Mouse (Mus musculus): Measurements from ENCODE around the gene Rps11.

DNA sequence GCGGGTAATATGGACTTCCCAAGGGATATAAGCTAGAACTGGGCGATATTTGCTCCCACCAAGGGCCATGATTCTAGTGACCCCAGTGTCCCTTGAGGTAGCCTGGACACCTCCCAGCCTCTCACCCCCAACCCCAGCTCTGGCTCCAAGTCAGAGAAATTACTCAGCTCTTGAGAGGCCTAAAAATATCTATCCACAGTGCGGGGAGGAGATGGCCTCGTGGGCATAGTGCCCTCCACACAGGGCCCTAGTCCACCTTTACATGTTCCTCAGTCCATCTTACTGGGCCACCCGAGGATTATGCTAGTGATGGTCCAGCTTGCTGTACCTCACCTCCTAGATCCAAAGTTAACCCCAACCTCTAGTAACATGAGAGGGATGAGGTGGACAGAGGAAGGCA lies 40.6 kb upstream of the Rps11 start:
- TF ChIP-seq POLR2A (IDR thresholded peaks at IDR 0.05; ENCODE audit: borderline replicate concordance, extremely low read depth, low read depth, low read length) (no peak), CTCF (IDR thresholded peaks at IDR 0.05; ENCODE audit: insufficient read depth, low read length) (no peak)
